15 mouse cellular contexts compared by ENCODE assay signal in genomic region chr3:50606986-50607385, GRCm38 (mm10).
DNase-seq lines count a peak whose midpoint lies in the region; ATAC-seq lines count a peak whose summit lies in the region.
"Had no signal": no experiment of that assay in that cellular context is flagged by ENCODE, and none has a peak within 500 bp of the region (broad histone marks: within the 10 kb centered on the region; RNA-seq: fewer than 3 reads in every experiment).

No protein-coding gene starts in this region.

- DNase-seq in hindbrain, embryonic 14.5 days (ENCODE audit: low spot score) = peak; percentile 46
- peak; percentile 13 for DNase-seq in testis, postnatal 14 days (ENCODE audit: low spot score)
- DNase-seq in testis, postnatal 10 days (ENCODE audit: low spot score) = no peak
- peak; percentile 85 for DNase-seq in cerebellum, adult 9-10 months
- no peak for DNase-seq in lung, postnatal 14 days
- DNase-seq: heart, postnatal 4 days; layer of hippocampus, postnatal 36 days; lung, adult 2 months; right cerebral cortex, postnatal 25 days had no signal

- H3K4me2 ChIP-seq in hindbrain, embryonic 14.5 days (replicated peaks) = no peak overlapping the region
- no peak overlapping the region for H3K4me2 ChIP-seq in hindbrain, embryonic 13.5 days
- H3K4me2 ChIP-seq: embryonic facial prominence, embryonic 15.5 days; limb, embryonic 13.5 days; neural tube, embryonic 13.5 days; stomach, embryonic 15.5 days had no signal

- WGBS in hindbrain, embryonic 14.5 days = 3% methylated on average over 1 of the region's 1 CpGs
- WGBS in hindbrain, embryonic 13.5 days = 6% methylated on average over 1 of the region's 1 CpGs

- H3K27me3 ChIP-seq in hindbrain, embryonic 14.5 days (ENCODE audit: control insufficient read depth, insufficient read depth, low read length) = no peaks in the 10 kb centered on the region
- H3K27me3 ChIP-seq in hindbrain, embryonic 13.5 days = no peaks in the 10 kb centered on the region
- H3K27me3 ChIP-seq: embryonic facial prominence, embryonic 15.5 days; limb, embryonic 13.5 days; neural tube, embryonic 13.5 days; stomach, embryonic 15.5 days had no signal

- no peak overlapping the region for H3K4me3 ChIP-seq in hindbrain, embryonic 14.5 days (replicated peaks; ENCODE audit: low read length)
- H3K4me3 ChIP-seq in hindbrain, embryonic 13.5 days = no peak overlapping the region
- H3K4me3 ChIP-seq: embryonic facial prominence, embryonic 15.5 days; limb, embryonic 13.5 days; neural tube, embryonic 13.5 days; stomach, embryonic 15.5 days had no signal

- H3K4me1 ChIP-seq in hindbrain, embryonic 14.5 days (replicated peaks; ENCODE audit: control insufficient read depth, insufficient read depth, low read length) = no peaks in the 10 kb centered on the region
- H3K4me1 ChIP-seq in hindbrain, embryonic 13.5 days (replicated peaks) = peaks cover 4% of the 10 kb centered on the region; the same call in 1 of the 2 replicates
- H3K4me1 ChIP-seq: embryonic facial prominence, embryonic 15.5 days; neural tube, embryonic 13.5 days; stomach, embryonic 15.5 days had no signal

- H3K36me3 ChIP-seq in hindbrain, embryonic 14.5 days (replicated peaks; ENCODE audit: control insufficient read depth, insufficient read depth) = no peaks in the 10 kb centered on the region
- H3K36me3 ChIP-seq in hindbrain, embryonic 13.5 days = no peaks in the 10 kb centered on the region
- H3K36me3 ChIP-seq: embryonic facial prominence, embryonic 15.5 days; limb, embryonic 13.5 days; neural tube, embryonic 13.5 days; stomach, embryonic 15.5 days had no signal

- no peaks in the 10 kb centered on the region for H3K9me3 ChIP-seq in hindbrain, embryonic 14.5 days (ENCODE audit: control insufficient read depth, low read length)
- no peaks in the 10 kb centered on the region for H3K9me3 ChIP-seq in hindbrain, embryonic 13.5 days
- H3K9me3 ChIP-seq: embryonic facial prominence, embryonic 15.5 days; limb, embryonic 13.5 days; neural tube, embryonic 13.5 days; stomach, embryonic 15.5 days had no signal

- H3K27ac ChIP-seq in hindbrain, embryonic 14.5 days = no peak overlapping the region
- no peak overlapping the region for H3K27ac ChIP-seq in hindbrain, embryonic 13.5 days
- H3K27ac ChIP-seq: embryonic facial prominence, embryonic 15.5 days; limb, embryonic 13.5 days; neural tube, embryonic 13.5 days; stomach, embryonic 15.5 days had no signal

- no peak for ATAC-seq in hindbrain, embryonic 14.5 days (ENCODE audit: low FRiP score)
- ATAC-seq in hindbrain, embryonic 13.5 days (ENCODE audit: low FRiP score) = no peak
- no peak for ATAC-seq in erythroblast, adult 5-6 weeks (replicated peaks; ENCODE audit: low FRiP score, poor library complexity, severe bottlenecking)

- H3K9ac ChIP-seq in hindbrain, embryonic 14.5 days = no peak overlapping the region
- no peak overlapping the region for H3K9ac ChIP-seq in hindbrain, embryonic 13.5 days
- H3K9ac ChIP-seq: embryonic facial prominence, embryonic 15.5 days; limb, embryonic 13.5 days; neural tube, embryonic 13.5 days; stomach, embryonic 15.5 days had no signal

Comparison
In these comparisons a context has a peak if more than half of its experiments do, and no peak if none do; other contexts are left out.
1. DNase-seq: peak in hindbrain, embryonic 14.5 days (single experiment), testis, postnatal 14 days (single experiment) and cerebellum, adult 9-10 months (single experiment); none in testis, postnatal 10 days (single experiment) and lung, postnatal 14 days (single experiment).